Mouse (Mus musculus): ENCODE data around the gene Dync1li1. TPM values are rescaled to one million over a fixed set of nuclear protein-coding genes. Genes with fewer than 3 reads are reported as not detected.
"Not testable (repeated sequence)": the region's sequence is repeated elsewhere in the genome, so short reads cannot be mapped to it uniquely, and the experiment has no call there.

Gene Dync1li1
- total RNA-seq, 2 experiments from 2014 or later: 33.7 to 36.5 TPM

DNA sequence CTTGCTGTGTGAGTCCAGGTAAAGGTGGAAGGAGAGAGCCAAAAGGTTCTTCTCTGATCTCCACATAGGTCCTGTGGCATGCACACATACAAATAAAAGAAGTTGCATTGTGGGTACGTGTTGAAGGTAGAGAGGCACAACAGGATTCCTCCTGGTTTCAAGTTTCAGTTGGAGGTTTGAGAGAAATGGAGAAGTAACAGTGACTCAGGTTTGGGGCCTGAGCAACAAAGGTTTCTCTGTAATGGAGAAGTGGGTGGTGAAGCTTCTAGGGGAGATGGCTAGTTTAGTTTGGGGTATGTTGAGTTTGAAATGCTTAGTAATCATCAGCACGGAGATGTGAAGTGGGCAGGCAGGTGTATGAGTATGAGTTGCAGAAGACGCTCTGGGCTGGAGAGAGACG, 6.4 kb upstream of the Dync1li1 start:
- no peak for TF ChIP-seq CTCF (IDR thresholded peaks at IDR 0.05)
- no peak for DNase-seq
- Histone ChIP-seq H3K4me3 (no peak overlapping the region), H3K27ac (no peak overlapping the region)
- intact Hi-C loops (cut with DNase I): no loop called here

DNA sequence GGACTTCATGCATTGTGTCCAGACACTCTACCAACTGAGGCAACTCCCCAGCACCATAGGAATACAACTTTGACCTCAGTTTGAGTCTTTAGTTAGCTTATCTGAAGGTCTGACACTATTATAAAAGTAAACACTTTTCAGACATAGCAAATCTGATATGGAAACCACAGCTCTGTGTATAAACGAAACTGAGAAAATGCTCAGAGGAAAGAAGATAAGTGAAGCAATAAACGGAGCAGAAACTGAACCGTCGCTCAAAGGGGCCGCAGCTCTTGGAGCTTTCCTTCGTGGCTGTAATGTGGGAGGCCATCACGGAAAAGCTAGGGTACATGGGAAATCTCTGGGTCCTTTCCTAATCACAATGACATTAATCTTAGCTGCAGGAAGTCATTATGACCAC, 2.3 kb upstream of the Dync1li1 start:
- intact Hi-C loops (cut with DNase I): loop anchor here (5.0 kb wide), 1 partner anchor 46 kb away; the partner anchor contains the start of gene Cmtm6
- Histone ChIP-seq H3K4me3 (no peak overlapping the region), H3K27ac (no peak overlapping the region)
- DNase-seq: no peak
- TF ChIP-seq CTCF (IDR thresholded peaks at IDR 0.05): no peak

DNA sequence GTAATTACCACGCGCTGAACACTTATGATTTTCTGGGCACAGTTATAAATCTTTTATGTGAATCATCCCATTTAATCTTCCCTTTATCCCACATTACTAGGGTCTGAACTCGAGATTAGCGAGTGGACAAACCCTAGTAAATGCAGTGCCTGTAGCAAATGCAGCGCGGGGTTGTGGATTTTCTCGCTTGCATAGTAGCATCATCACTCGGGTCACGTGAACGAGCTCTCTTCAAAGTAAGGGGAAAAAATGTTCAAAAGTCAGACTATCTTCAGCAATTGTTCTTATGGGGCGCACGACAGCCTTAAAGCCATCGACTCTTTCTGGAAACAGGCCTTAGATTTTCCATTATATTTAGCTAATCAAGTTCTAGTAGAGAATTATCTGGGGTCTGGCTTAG, 951 bp upstream of the Dync1li1 start:
- Histone ChIP-seq H3K4me3 (peak overlapping the region; percentile 88), H3K27ac (peak overlapping the region; percentile 95)
- intact Hi-C loops (cut with DNase I): loop anchor here (2.0 to 5.0 kb wide), 3 partner anchors 39 to 47 kb away; partner anchors contain the start of genes Cmtm6 and Cnot10
- no peak for TF ChIP-seq CTCF (IDR thresholded peaks at IDR 0.05)
- no peak for DNase-seq

DNA sequence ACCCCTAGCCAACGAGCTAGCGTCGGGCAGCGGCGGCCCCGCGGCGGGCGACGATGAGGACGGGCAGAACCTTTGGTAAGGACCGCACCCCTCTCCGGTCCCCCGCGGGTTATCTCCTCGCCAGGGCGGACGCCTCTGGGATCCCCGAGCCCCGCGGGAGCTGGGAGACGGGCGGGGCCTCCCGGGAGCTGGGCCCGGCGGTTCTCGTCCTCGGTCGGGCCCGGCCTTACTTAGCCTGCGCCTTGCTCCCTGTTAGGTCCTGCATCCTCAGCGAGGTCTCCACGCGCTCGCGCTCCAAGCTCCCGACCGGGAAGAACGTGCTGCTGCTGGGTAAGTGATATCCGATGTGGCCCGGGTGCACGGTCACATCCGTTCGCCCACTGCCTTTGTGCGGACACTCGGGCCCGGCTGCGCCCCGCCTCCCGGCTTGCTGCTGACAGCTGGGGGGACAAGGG, 390 bp downstream of the Dync1li1 start:
- DNase-seq: no peak
- TF ChIP-seq CTCF (IDR thresholded peaks at IDR 0.05): no peak
- peak overlapping the region; percentile 95 for H3K27ac ChIP-seq
- intact Hi-C loops (cut with DNase I): loop anchor here (2.0 to 5.0 kb wide), 3 partner anchors 40 to 48 kb away; partner anchors contain the start of genes Cmtm6 and Cnot10
- H3K4me3 ChIP-seq: peak overlapping the region; percentile 88

DNA sequence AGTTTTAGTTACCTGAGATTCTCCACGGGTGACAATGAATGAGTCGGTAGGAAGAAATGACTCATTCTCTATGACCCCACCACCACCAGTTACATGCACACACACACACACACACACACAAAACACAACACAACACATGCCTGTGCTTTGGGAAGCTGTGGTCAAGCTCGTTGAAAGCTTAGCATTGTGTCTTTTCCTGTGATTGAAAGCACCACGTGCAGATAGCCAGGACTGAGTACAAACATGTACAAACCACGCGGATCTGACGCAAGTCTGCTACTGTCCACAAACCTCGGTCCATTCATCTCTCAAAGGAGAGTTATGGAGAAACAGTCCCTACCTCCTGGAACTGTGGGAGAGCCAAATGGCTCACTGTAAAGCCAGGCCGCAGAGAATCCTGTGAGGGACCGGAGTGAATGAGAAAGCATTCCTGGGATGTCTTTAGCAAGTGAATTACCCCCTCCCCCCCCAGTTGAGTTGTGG, 1.6 kb downstream of the Dync1li1 start:
- H3K4me3 ChIP-seq: peak overlapping the region; percentile 88
- H3K27ac ChIP-seq: peak overlapping the region; percentile 95
- TF ChIP-seq CTCF (IDR thresholded peaks at IDR 0.05): no peak
- DNase-seq: no peak
- intact Hi-C loops (cut with DNase I): no loop called here

DNA sequence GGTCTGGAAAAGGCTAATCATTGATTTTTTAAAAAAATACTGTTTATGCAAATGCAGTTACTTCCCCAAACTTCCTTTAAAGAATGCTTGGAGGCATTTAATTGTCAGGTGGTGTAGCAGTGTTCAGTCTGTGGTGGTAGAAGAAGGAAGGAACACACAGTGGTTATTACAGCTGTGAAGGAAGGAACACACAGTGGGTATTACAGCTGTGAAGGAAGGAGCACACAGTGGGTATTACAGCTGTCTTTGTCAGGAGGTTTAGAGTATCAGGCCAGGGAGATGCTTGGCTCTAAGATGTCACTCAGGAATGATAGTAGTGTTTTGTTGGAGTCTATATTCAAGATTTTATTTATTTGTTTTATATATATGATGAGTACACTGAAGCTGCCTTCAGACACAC, 2.5 kb downstream of the Dync1li1 start:
- intact Hi-C loops (cut with DNase I): no loop called here
- no peak for TF ChIP-seq CTCF (IDR thresholded peaks at IDR 0.05)
- DNase-seq: no peak
- Histone ChIP-seq H3K4me3 (no peak overlapping the region), H3K27ac (peak overlapping the region; percentile 95)

DNA sequence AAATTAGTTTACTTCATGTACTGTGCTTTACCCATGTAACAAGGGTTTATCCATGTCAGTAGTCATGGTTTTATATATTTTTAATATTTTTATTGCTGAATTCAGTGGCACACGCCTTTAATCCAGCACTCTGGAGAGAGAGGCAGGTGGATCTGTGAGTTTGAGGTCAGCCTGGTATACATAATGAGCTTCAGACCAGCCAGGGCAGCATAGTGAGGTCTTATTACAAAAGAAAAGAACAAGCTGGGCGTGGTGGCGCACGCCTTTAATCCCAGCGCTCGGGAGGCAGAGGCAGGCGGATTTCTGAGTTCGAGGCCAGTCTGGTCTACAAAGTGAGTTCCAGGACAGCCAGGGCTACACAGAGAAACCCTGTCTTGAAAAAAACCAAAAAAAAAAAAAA, 7.1 kb downstream of the Dync1li1 start:
- DNase-seq; intact Hi-C loops (cut with DNase I); H3K4me3 ChIP-seq; H3K27ac ChIP-seq: not testable (repeated sequence)

DNA sequence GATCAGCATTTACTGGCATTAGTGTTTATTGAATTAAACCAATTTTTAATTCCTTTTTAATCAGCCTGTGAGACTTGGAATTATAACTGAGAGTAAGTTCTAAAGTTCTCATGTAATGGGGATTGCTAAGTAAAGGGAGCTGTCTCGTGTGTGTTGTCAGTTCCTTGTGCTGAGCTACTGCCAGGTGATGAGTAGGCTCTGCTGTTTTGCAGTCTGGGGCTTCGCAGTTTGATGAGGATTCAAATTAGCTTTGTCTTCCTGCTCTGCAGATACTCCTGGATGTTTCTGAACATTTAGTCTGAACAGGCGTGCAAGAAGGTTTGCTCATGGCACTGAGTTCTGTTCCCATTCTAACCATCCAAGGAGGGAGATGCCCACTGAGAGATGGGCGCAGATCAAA, 8.5 kb downstream of the Dync1li1 start:
- no peak for TF ChIP-seq CTCF (IDR thresholded peaks at IDR 0.05)

DNA sequence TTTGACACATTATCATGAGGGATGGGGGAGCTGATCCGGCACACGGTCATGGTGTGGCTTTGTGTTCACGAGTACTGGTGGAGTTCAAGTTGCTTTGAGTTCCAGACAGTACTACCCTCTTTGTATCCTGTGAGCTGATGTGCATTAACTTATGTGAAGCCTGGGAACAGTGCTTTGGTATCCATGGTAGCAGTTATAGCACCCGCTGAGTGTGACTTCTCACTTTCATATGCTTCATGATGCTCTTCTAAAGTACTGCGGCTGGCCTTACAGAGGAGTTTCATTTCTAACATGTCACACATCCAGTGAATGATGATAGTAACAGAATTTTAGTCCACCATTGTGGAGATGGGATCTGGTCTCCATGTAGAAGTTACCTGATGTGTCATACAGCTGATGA, 9.3 kb downstream of the Dync1li1 start:
- H3K27ac ChIP-seq: no peak overlapping the region
- intact Hi-C loops (cut with DNase I): no loop called here
- no peak overlapping the region for H3K4me3 ChIP-seq
- TF ChIP-seq CTCF (IDR thresholded peaks at IDR 0.05): no peak
- no peak for DNase-seq

More for the DNA sequence above, 8.5 kb downstream of the Dync1li1 start:
- Histone ChIP-seq H3K4me3 (no peak overlapping the region), H3K27ac (no peak overlapping the region)
- intact Hi-C loops (cut with DNase I): no loop called here
- no peak for DNase-seq

DNA sequence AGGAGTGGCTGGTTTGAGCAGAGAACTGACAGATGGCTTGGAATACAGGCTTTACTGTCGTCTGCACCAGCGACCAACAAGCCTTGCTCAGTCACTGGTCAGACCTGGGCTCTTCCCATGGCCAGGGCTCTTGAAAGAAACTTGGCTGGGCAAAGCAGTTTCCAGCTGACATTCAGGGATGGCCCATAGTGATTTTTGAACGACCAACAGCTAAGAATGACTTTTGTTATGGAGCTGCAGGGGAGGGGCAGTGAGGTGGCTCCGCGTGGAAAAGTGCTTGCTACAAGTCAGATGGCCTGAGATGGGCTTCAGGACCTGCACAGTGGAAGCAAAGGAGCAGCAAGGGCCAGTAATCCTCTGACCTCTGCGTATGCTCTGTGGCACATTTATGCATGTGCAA, 10.7 kb downstream of the Dync1li1 start:
- Histone ChIP-seq H3K4me3 (no peak overlapping the region), H3K27ac (no peak overlapping the region)
- intact Hi-C loops (cut with DNase I): no loop called here
- no peak for DNase-seq
- no peak for TF ChIP-seq CTCF (IDR thresholded peaks at IDR 0.05)

DNA sequence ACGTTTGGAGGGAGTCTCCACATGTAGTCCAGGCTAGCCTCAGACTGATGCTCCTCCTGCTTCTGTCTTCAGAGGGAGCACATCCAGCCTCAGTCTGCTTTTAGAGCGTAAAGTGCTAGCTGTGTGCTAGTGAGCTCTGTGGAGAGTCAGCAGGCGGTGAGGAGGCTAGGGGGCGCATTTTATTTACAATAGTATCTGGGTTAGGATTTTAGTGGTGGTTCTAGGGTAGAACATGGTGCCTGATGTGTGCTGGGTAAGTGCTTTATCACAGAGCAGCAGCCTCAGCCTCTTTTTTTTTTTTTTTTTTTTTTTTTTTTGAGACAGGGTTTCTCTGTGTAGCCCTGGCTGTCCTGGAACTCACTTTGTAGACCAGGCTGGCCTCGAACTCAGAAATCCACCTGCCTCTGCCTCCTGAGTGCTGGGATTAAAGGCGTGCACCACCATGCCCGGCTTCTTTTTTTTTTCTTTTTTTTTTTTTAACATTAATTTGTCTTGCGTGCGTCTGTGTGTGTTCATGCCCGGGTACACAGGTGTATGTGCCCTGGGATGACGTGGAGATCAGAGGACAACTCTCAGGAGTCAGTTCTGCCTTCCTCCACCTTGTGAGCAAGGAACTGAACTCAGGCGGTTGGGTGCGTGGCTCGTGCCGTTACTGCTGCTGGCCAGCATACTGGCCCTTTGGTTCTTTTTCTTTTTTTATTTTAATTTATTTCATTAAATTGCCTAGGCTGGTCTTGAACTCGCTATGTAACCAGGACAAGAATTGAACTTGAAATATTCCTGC, 11.5 kb downstream of the Dync1li1 start:
- intact Hi-C loops (cut with DNase I): no loop called here
- DNase-seq: no peak
- Histone ChIP-seq H3K4me3 (no peak overlapping the region), H3K27ac (no peak overlapping the region)
- no peak for TF ChIP-seq CTCF (IDR thresholded peaks at IDR 0.05)

DNA sequence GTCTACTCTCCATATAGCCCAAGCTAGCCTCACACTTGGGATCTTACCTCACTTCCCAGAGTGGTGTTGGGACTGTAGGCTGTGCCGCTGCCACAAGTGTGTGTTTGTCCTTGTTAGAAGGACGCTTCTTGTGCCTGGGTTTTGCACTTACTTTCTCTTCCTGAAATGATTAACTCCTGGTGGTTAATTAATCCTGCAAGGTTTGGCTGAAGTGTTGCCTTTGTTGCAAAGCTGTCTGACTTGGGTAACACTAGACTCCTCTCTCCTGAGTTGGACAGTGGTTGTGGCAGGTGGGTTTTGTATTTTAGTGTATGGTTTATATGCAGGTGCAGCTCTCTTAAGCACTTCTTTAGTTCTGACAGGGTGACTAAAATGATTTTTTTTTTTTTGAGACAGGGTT, 12.4 kb downstream of the Dync1li1 start:
- no peak for DNase-seq
- no peak overlapping the region for H3K4me3 ChIP-seq
- intact Hi-C loops (cut with DNase I): no loop called here
- TF ChIP-seq CTCF (IDR thresholded peaks at IDR 0.05): no peak
- no peak overlapping the region for H3K27ac ChIP-seq

DNA sequence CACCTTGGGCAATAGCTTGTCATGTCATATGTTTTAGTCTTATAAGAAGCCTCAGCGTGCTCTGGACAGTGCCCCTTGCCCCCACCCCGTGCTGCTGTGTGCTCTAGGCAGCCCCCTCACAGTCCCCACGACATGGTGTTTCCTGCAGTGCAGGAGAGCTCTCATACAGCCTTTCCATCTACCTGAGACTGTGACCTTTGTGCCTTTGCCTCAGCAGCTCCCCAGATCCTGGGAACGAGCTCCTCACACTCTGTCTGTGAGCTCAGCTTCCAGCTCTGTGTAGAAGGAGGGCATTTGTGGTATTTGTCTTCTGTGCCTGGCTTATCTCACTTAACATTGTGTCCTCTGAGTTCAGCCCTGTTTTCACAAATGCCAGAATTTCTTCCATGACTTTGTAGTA, 13.3 kb downstream of the Dync1li1 start:
- DNase-seq: no peak
- Histone ChIP-seq H3K27ac (no peak overlapping the region), H3K4me3 (no peak overlapping the region)
- no peak for TF ChIP-seq CTCF (IDR thresholded peaks at IDR 0.05)
- intact Hi-C loops (cut with DNase I): no loop called here

DNA sequence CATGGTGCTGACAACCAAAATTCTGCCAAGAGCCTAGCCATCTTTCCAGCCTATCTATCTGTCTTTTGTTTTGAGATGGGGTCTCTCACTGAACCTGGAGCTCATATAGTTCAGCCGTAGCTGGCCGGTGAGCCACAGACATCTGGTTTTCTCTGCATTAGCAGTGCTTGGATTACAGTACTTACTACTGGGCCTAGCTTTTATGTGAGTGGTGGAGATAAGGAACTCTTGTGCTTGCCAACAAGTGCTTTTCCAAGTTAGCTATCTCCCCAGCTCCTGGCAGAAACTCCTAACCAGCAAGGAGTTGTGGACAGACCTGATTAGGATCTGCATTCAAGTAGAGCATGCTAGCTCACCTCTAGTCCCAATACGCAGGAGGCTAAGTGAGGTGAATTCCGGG, 19.2 kb downstream of the Dync1li1 start:
- no peak overlapping the region for H3K4me3 ChIP-seq
- no peak for DNase-seq
- no peak overlapping the region for H3K27ac ChIP-seq
- TF ChIP-seq CTCF (IDR thresholded peaks at IDR 0.05): no peak
- intact Hi-C loops (cut with DNase I): no loop called here
